Mouse (Mus musculus) stomach, postnatal 0 days (tissue): Measurements from ENCODE around the gene Shmt1.

ENCODE experiments used
- CTCF ChIP-seq: IDR thresholded peaks from 2 replicates; pipeline ENCODE4 v1.5.1; 2016; ENCODE audit warnings: antibody characterized with exemption, low read depth, mild to moderate bottlenecking, moderate library complexity
- EP300 ChIP-seq: optimal IDR thresholded peaks from 2 replicates; pipeline ENCODE3; 2016; ENCODE audit warnings: antibody characterized with exemption

- TF ChIP-seq EP300 (no peak), CTCF (no peak)
Observed at GRCm38 (mm10) chr11:60740321-60740720, 71.2 kb downstream of the Shmt1 start.
